Mouse (Mus musculus) cortical plate, adult 2 months (tissue): Measurements from ENCODE around the gene Stat2. TPM values are rescaled to one million over a fixed set of nuclear protein-coding genes. Genes with fewer than 3 reads are reported as not detected.
A peak's percentile ranks its signal among the peaks of the same experiment; 100 is the strongest.

Source experiments
- H3K27ac ChIP-seq: fragments of 200-500 bp; 2 replicates; pipeline ENCODE4 v1.5.1; 2012; ENCODE audit warnings: low read length, control low read depth, inconsistent platforms; ENCODE audit not compliant: insufficient read depth
- H3K4me1 ChIP-seq: fragments of 200-500 bp; 2 replicates; pipeline ENCODE4 v1.6.1; 2011; ENCODE audit warnings: low read length; ENCODE audit not compliant: control insufficient read depth, insufficient read depth
- H3K4me3 ChIP-seq: fragments of 200-500 bp; 2 replicates; pipeline ENCODE4 v1.5.1; 2011; ENCODE audit warnings: mild to moderate bottlenecking, low read length, control low read depth; ENCODE audit not compliant: insufficient read depth
- CTCF ChIP-seq: fragments of 200-500 bp; IDR thresholded peaks from 2 replicates; pipeline ENCODE4 v1.5.1; 2011; ENCODE audit warnings: mild to moderate bottlenecking, control low read depth, low read length; ENCODE audit not compliant: insufficient read depth; ENCODE audit errors: extremely low read depth
- POLR2A ChIP-seq: fragments of 200-500 bp; IDR thresholded peaks from 2 replicates; pipeline ENCODE4 v1.6.1; 2011; ENCODE audit warnings: mild to moderate bottlenecking, low read length, control low read depth; ENCODE audit not compliant: insufficient read depth; ENCODE audit errors: extremely low read depth
- polyA plus RNA-seq: library from polyadenylated mRNA; depleted of rRNA; stranded (reverse); fragments of >200 nt; gene quantifications from 2 replicates; pipeline ENCODE4 v1.2.3, GENCODE M21; 2012

The Stat2 gene
- polyA plus RNA-seq, 1 experiment: 33.5 TPM

- H3K27ac ChIP-seq: peak overlapping the region; percentile 85
- H3K4me3 ChIP-seq: peak overlapping the region; percentile 91
- no peak for TF ChIP-seq POLR2A
- peak; percentile 82 for TF ChIP-seq CTCF
- H3K4me1 ChIP-seq: no peaks in the 10 kb centered on the region; the same call in 1 of the 2 replicates
Measured at GRCm38 (mm10) chr10:128232420-128232985, 37.9 kb upstream of the Stat2 start.

GRCm38 (mm10) chr10:128236321-128236720, 34.0 kb upstream of the Stat2 start:
- H3K4me3 ChIP-seq: no peak overlapping the region
- H3K27ac ChIP-seq: no peak overlapping the region
- no peaks in the 10 kb centered on the region; the same call in 1 of the 2 replicates for H3K4me1 ChIP-seq
- TF ChIP-seq CTCF (no peak), POLR2A (no peak)

GRCm38 (mm10) chr10:128237807-128238480, 32.4 kb upstream of the Stat2 start:
- no peaks in the 10 kb centered on the region; the same call in 1 of the 2 replicates for H3K4me1 ChIP-seq
- no peak overlapping the region for H3K4me3 ChIP-seq
- TF ChIP-seq CTCF (no peak), POLR2A (no peak)
- no peak overlapping the region for H3K27ac ChIP-seq

- TF ChIP-seq CTCF (no peak), POLR2A (no peak)
- H3K27ac ChIP-seq: no peak overlapping the region
- no peak overlapping the region for H3K4me3 ChIP-seq
- no peaks in the 10 kb centered on the region; the same call in 1 of the 2 replicates for H3K4me1 ChIP-seq
Measured at GRCm38 (mm10) chr10:128239140-128239539, 31.2 kb upstream of the Stat2 start.

- no peak overlapping the region for H3K27ac ChIP-seq
- H3K4me1 ChIP-seq: no peaks in the 10 kb centered on the region; the same call in 1 of the 2 replicates
- no peak overlapping the region for H3K4me3 ChIP-seq
- TF ChIP-seq CTCF (no peak), POLR2A (no peak)
Measured at GRCm38 (mm10) chr10:128240131-128240530, 30.2 kb upstream of the Stat2 start.

- Histone ChIP-seq H3K4me1 (no peaks in the 10 kb centered on the region), H3K4me3 (no peak overlapping the region)
- TF ChIP-seq POLR2A (no peak), CTCF (no peak)
Measured at GRCm38 (mm10) chr10:128243252-128243651, 27.1 kb upstream of the Stat2 start.

GRCm38 (mm10) chr10:128244121-128244520, 26.2 kb upstream of the Stat2 start:
- no peak for TF ChIP-seq POLR2A
- TF ChIP-seq CTCF: no peak
- Histone ChIP-seq H3K4me3 (no peak overlapping the region), H3K27ac (no peak overlapping the region), H3K4me1 (no peaks in the 10 kb centered on the region)

More at GRCm38 (mm10) chr10:128243252-128243651, 27.1 kb upstream of the Stat2 start:
- H3K27ac ChIP-seq: no peak overlapping the region

GRCm38 (mm10) chr10:128247020-128247732, 23.2 kb upstream of the Stat2 start:
- Histone ChIP-seq H3K4me1 (no peaks in the 10 kb centered on the region), H3K27ac (no peak overlapping the region), H3K4me3 (no peak overlapping the region)
- no peak for TF ChIP-seq POLR2A
- no peak for TF ChIP-seq CTCF

GRCm38 (mm10) chr10:128250565-128250964, 19.8 kb upstream of the Stat2 start:
- Histone ChIP-seq H3K4me1 (no peaks in the 10 kb centered on the region), H3K4me3 (no peak overlapping the region), H3K27ac (no peak overlapping the region)
- TF ChIP-seq CTCF (no peak), POLR2A (no peak)

- no peaks in the 10 kb centered on the region for H3K4me1 ChIP-seq
- no peak within 1 kb of the TSS for H3K27ac ChIP-seq
- no peak within 1 kb of the TSS for H3K4me3 ChIP-seq
- TF ChIP-seq CTCF (no peak), POLR2A (no peak)
Measured at GRCm38 (mm10) chr10:128253677-128254255, 16.6 kb upstream of the Stat2 start, which contains the start of gene Apon. Apon (plus strand) TSS chr10:128254096.
